Mouse (Mus musculus): Measurements from ENCODE around the gene Lins1. TPM values are rescaled to one million over a fixed set of nuclear protein-coding genes. Genes with fewer than 3 reads are reported as not detected.

Gene Lins1
- 10 to 100 TPM in 2 of 4 experiments, 1 to 10 TPM in 2; 7.9 to 11.5 (median 9.5) TPM for total RNA-seq (2022)

DNA sequence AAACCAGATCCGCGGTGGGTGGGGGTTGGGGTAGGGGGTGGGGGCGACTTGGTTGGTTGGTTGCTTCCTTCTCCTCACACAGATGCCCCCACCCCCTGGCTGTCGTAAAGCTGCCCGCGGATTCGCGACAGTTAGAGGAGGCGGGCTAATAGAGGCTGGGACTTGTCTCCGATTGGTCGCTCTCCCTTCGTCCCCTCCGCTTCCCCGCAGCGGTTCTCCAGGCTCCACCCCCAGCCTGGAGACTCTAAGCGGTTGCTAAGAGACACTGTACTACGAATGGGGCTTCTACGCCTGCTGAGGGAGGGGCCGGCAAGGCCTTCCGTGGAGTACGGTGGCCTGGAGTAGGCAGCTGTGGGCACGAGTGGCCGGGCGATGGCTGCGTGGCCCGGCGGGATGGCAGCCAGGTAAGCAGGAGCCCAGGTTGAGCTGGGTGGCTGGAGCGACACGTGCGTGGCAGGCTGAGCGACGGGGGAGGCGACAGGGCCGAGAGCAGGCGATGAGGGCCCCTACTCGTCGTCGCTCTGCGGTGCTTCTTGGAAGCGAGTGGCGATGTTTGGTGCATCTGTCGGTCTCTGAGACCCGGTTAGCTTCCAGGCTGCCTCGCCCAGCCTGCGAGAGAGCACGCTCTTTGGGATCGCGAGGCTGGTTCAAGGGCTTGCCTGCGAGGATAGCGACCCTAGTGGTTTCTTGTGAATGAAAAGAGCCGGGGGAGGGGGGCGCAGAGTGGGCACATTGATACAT is at the start of gene Lins1:
Lins1 (plus strand) TSS at position 270 of the 741 bp plus-strand sequence.
- DNase-seq (ENCODE audit: low spot score in 2 of 2), result peak; percentile 98 to 100

DNA sequence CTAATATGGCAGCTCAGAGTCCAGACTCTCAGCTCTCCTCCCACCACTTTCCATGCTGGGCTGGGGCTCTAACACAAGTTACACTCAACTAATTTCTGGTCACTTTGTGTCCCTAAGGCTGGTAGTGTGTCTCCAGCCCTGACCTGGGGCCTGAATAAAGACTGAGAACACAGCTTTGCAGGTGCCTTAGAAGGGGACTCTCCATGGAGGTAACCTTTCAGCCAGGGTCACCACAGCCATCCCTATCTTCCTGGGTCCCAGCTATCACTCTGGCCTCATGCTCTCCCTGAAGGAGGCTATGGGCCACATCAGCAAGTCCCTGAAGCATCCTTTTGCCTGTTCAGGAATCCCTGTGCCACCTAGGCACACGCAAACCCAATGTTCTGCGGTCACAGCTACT is 44.0 kb upstream of the Lins1 start:
- no peak for DNase-seq (ENCODE audit: low spot score in 2 of 2)

DNA sequence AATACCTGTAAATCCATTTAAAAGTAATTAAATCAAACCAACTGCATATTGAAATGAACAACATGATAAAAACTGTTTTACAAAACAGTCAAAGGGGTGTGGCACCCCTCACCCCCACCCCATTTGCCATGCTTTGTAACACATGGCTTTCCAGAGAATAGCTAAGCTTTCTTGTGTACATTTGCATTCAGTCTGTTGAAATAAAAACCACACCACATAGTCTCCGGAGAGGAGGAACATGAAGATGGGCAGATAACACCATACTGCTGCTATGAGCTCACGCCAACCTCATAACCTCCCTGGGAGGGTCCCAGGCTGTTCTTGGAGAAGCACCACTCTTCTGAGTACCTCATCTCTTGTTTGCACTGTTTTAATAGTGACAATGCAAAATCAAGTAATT is 40.5 kb upstream of the Lins1 start:
- no peak for DNase-seq (ENCODE audit: low spot score in 2 of 2)

DNA sequence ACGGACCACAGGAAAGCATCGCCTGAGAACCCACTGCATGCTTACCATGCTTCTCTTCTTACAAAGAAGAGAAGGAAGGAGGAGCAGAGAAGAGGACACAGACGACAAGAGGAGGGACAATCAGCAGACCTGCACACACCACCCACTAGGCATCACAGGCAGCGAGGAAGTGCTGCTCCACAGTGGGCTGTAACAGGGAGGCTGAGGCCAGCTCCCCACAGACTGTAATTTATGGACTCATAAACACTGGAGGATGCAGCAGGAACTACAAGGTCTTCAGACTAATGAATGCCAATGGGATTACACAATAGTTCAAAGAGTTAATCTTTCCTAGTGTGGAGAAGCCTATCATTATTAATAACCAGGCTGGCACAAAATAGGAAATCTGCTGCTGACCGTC is 38.8 kb upstream of the Lins1 start:
- no peak for DNase-seq (ENCODE audit: low spot score in 2 of 2)

DNA sequence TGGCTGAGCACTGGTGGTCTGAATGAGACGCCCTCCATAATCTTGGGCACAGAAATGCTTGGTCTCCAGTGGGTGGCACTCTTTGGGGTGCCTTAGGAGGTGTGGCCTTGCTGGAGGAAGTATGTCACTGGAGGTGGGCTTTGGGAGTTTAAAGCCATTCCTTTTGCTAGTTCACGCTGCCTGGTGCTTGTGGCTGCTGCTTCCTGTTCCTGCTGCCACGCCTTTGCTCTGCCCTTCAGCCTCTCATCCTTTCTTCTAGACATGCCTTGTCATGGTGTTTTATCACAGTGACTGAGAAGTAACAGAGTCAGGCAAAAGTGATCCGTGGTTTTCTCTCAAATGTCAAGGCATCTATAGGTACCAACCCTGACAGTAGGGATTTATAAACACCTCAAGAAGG is 37.5 kb upstream of the Lins1 start:
- no peak for DNase-seq (ENCODE audit: low spot score in 2 of 2)

DNA sequence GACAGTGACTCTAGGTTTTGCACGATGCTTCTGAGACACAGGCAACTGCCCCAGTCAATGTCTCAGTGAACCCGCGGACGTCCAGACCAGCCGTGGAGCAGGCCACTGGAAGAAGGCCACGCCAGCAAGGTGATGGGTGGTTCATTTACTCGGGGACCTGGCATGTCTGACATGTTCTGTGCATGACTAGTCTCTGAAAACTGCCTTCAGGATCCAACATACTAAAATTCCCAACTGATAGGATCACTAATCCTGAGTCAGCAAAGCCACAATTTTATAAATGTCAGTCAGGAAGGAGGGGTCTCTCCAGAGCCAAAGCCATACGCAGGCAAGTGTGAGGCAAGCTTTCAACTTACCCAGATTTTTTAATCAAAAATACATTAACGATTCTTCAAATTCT is 36.1 kb upstream of the Lins1 start:
- DNase-seq (ENCODE audit: low spot score in 2 of 2), result no peak

DNA sequence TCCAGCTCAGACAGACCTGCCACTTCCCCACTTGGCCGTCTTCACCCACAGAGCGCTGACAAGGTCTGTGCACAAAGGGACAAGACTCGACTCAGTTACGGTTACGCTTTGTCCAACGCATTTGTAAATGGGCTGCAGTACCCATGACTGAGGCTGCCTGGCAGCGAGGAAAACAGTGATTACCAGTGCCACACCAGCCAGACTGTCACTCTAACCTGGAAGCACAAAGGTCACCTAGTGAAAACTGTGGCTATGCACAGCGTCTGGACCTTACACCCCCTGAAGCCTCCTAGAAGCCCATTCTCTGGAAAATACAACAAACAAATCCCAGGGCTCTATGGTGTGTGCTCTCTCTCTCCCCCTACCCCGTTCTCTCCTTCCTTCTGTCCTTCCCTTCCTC is 34.2 kb upstream of the Lins1 start:
- no peak for DNase-seq (ENCODE audit: low spot score in 2 of 2)

DNA sequence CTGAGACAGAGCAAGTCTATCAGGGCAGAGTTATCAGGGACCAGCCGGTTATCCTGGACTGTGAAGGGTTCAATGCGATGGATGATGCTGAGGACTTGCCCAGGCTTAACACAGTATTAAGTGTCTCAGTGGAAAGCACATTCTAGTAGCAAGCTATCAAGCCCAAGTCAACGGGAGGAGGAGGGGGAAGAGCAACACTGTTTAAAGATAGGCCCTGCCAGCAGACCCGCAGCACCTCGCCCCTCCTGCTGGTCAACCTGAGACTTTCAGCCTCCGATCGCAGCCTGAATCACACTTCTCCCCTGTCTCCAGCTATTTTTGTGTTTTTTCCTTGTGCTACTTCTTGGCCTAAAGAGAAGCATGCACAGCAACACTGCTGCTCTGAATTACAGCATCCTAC is 29.4 kb upstream of the Lins1 start:
- DNase-seq (ENCODE audit: low spot score in 2 of 2), result no peak

DNA sequence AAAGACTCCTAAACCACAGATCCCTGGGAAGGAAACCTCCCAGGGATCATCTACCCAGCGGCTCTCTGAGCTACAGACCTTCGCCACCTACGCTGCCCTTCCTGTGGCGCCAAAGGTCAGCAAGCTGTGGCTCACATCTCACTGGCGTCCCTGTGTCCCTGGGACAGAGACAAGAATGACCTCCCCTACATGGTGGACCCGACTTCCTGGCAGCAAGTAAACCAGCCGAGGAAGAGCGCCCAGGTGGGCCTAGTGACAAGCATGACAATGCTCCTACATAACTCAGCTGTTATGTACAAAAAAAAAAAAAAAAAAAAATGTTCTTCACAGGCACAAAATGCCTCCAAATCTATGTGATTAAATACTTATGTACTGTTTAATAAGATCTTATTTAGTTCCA is 28.7 kb upstream of the Lins1 start:
- DNase-seq (ENCODE audit: low spot score in 2 of 2), result no peak

DNA sequence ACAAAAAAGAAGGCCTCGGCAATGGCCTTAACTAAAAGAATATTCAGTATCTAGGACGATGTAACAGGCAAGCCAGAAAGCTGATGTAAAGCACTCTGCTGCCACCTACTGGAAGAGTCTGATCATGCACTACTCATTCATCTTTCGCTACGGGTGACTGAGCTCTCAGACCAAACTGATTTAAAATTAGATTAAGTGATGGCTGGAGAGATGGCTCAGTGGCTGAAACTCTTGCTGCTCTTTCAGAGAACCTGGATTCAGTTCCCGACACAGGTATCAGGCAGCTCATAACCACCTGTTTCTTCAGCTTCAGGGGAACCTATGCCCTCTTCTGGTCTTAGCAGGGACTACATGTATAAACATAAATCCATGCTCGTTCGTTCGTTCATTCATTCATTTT is 28.1 kb upstream of the Lins1 start:
- DNase-seq (ENCODE audit: low spot score in 2 of 2), result peak; percentile 53 to 87

DNA sequence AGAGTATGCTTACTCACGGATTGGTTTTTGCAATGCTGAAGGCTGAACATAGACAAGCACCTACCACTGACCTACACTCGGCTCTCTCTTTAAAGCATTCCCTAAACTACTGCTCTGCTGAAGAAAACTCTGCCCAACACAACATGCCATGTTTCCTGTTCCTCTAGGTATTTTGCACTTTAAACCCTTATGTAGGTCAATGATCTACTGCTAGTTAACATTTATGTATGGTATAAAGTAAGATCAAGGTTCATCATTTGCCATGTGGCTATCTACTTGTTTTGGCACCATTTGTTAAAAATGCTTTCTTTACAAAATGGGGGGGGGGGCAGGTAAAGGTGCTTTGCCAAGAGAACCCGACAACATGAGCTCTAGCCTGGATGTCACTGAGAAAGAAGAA is 26.1 kb upstream of the Lins1 start:
- DNase-seq (ENCODE audit: low spot score in 2 of 2), result no peak

DNA sequence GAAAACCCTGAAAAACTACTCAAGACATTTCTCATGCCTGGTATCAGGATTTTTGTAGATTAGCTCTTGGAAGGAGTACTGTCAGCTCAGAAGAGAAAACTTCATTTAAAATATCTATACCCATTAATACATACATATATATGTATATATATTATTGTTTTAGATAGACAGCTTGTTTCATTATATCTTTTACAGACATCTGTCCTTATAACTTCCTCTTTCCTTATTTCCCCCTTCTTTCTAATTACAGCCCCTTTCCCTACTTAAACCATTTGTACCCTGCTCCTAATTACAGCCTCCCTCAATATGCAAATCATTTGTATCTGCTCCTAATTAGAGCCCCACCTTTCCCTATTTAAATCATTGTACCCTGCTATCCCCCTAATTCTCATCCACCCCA is 22.6 kb upstream of the Lins1 start:
- DNase-seq (ENCODE audit: low spot score in 2 of 2), result no peak

DNA sequence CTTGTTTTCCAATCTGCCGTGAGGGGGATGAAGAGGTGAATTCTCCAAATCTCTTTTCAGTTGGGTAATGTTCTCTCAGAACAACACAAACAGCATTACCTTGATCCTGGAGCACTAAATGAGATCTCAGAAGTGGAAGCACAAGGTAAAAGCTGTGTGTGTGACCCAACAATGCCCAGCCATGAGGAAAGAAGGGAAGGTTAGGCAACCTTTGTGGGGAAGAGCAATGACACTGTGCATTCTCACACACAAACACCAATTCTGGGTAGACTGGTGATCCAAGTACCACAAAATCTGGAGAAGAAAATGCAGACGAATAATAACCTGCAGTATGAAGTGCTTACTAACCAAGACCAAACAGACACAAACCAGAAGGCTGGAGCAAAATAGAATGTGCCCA is 13.9 kb upstream of the Lins1 start:
- no peak for DNase-seq (ENCODE audit: low spot score in 2 of 2)

DNA sequence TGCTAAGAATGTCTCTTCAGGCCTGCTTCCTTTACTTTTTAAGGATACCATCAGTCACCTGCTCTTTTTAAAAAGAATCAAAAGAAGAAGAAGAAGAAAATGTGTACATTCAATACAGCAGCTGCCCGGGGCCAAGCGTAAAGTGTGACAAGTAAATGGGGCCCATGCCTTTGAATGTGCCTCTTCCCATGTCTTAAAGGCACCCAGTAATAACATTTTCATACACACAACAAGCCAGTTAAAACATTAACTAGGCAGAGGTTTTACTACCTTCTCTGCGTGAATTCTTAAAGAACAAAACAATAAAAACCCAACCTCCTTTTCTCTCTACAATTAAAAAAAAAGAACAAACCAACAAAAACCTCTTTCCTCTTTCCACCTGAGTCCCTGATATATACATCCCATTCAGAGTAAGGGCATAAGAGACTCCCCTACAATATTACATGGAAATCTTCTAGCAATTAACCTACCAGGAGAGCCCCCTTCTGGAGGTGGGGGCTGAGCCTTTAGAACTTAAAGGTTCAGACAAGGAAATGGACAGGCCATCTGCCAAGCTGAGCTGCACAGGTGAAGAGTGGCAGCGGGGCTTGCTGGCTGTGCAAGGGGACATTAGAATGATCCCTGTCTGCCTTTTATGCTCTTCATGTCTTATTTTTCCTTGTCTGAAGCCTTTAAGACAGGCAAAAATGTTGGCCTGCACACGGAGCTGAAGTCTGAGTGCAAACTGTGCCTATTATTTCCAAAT is 7.4 kb upstream of the Lins1 start:
- no peak for DNase-seq (ENCODE audit: low spot score in 2 of 2)

DNA sequence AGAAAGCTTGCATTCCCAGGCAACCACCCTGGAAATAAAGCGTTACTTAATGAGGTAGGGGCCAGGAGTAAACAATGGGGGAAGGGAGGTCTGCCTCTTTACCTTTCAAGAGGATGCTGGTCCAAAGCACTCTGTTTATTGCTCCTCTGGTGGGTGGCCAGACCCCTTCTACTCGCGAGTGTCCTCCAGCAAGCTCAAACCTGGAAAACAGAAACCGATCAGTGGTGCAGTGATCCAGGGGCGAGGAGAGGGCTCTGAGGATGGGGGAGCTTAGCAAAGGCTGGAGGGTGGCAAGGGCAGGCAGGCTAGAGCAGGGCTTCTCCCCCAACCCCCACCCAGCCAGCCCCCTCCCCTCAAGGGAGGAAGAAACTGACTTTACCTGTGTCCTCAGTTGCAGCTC is 968 bp upstream of the Lins1 start:
- peak in 1 of 2 experiments; percentile 10 for DNase-seq (ENCODE audit: low spot score in 2 of 2)

DNA sequence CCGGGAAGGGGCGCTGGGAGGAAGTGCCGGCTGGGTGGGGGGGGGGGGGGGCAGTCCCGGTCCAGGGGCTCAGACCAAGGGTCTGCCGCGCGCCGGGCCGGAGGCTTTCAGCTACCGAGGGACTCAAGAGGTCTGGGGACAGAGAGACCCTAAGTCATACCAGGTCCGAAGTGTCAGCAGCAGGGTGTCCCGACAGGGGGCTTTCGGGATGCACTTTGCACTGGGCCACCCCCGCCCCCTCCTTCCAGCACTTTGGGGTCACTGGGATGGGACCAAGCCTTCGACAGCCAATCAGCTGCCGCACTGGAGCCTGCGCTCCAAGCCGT is 432 bp upstream of the Lins1 start, which contains the start of gene Asb7:
Asb7 (minus strand) TSS at position 303 of the 326 bp plus-strand sequence.
- DNase-seq (ENCODE audit: low spot score in 2 of 2), result no peak

DNA sequence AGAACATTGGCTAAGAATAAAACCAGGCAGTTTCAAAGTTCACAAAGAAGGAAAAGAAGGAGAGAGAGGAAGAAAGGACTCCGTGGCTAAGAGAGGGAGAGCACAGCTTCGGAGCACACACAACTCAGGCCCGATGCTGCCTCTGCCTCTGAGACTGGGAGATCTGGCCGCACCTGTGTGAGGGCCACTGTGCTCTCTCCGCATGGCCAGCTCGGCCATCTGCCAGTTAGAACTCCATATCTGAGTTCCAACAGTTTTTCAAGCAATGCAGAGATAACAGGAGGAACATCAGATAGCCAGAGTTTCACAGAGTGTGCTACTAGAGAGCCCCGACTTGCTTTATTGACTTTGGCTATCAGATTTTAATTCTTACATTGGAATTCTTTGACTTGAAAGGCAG is 4.8 kb downstream of the Lins1 start:
- no peak for DNase-seq (ENCODE audit: low spot score in 2 of 2)

DNA sequence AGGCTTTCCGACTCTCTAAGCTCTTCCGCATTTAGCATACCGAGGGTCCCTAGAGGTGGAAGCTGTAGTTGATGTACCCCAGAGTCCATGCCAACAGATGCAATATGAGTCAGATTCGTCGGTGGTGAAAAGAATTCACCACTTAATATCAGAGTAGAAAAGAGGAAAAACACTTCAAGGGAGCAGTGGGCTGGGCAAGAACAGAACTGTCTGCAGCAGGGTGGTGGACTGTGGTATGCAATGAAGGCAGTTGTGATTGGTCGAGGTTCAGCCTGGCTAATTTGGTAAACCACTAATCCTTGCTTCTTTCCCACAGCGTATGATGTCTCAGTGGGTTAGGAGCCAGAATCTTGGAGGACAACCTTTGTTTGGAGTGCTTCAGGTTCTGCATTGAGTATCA is 13.0 kb downstream of the Lins1 start:
- no peak for DNase-seq (ENCODE audit: low spot score in 2 of 2)

DNA sequence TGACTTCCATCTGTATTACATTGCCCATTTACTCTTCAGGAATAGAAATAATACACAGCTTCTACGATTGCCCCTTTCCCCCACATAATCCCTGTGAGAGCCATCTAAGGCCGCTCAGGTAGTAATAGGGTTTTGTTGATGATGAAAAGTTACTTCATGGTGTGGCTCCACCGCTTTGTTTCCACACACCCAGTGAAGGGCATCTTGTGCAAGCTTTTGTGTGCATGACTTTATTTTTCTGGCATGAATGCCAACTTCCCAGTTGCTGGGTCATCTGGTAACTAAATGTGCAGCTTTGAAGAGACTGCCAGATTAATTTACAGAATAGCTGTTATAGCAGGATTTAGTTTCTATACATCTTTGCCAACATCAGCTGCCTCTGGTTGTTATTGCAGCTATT is 14.9 kb downstream of the Lins1 start:
- DNase-seq (ENCODE audit: low spot score in 2 of 2), result no peak

DNA sequence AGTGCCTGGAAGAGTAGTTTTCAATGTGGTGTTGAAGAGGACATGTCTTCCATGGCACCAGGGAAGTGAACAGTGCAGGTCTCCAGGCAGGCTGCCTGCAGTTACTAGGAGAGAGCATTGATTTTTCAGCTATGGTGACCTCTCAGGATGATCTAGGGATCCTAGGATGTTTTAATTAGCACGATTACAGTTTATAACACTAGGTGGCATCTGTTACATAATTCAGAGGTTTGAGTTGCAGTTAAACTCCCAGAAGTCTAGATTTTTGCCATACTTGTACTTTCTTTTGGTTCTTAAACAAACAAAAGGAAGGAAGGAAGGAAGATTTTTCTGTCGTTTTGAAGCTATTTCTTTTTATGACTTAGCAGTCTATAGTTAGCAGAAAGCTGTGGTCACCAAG is 21.5 kb downstream of the Lins1 start:
- DNase-seq (ENCODE audit: low spot score in 2 of 2), result no peak

DNA sequence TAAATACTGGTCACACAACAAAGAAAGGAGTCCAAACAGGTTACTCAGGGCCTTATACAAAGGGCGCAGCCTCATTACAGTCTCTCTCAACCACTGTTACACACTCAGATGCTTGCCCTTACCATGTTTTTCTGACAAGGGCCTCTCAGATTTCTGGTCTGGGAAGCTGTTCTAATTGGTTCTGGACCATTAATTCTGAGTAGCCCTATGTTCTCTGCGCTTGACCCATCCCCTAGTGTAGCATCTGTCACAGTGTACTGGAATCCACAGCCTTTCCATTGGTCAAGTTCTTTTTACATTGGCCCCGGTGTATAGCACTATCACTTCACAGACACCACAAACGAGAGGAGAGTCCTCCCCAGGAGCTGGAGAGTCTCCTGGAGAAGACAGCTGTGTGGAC is 34.8 kb downstream of the Lins1 start:
- DNase-seq (ENCODE audit: low spot score in 2 of 2), result no peak

DNA sequence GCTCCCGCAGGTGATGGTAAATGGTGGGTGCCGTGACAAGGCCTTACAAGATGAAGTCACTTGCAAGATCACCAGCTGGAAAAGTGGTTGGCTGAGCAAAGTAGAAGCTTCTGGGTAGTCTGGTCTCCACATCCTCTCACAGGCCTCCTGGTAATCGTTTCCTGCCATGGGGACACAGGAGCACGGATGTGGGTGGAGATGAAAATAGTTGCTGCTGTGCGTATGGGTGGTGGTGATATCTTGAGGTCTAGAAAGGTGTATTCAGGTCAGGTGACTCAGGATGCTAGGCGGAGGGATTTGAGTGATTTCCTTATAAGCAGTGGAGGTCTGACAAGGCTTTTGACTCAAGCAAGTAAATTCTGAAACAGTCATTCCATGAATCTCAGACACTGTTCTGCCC is 35.3 kb downstream of the Lins1 start:
- no peak for DNase-seq (ENCODE audit: low spot score in 2 of 2)

DNA sequence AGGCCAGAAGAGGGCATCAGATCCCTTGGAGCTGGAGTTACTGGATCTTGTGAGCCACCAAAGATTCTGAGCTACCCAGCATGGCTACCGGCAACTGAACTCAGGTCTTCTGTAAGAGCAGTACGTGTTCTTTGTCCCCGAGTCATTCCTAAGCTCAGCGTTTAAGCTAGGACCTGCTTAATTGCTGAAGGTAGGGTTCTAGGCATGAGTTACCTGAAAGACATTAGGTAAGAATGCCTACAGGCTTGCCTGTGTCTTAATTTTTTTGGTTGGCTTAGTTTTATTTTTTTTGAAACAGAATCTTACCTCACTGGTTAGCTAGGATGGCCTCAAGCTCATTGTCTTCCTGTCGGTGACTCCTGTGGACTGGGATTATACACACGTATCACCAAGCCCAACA is 38.4 kb downstream of the Lins1 start:
- DNase-seq (ENCODE audit: low spot score in 2 of 2), result no peak

All from layer of hippocampus, adult 8-10 months (tissue).